Mouse (Mus musculus): ENCODE results near the gene Tubb2a.

- no peak for TF ChIP-seq CTCF (IDR thresholded peaks at IDR 0.05; ENCODE audit: low read depth)
- TF ChIP-seq EP300 (IDR thresholded peaks at IDR 0.05; ENCODE audit: low read depth), result no peak
Measured at GRCm38 (mm10) chr13:34116508-34116907, 38.7 kb upstream of the Tubb2a start.

Data from liver, embryonic 14.5 days (tissue).